Mouse (Mus musculus) heart, adult 8-10 months (tissue): Measurements from ENCODE around the gene Cep164. TPM values are rescaled to one million over a fixed set of nuclear protein-coding genes. Genes with fewer than 3 reads are reported as not detected.
A peak's percentile ranks its signal among the peaks of the same experiment; 100 is the strongest.
"Not testable (repeated sequence)": the region's sequence is repeated elsewhere in the genome, so short reads cannot be mapped to it uniquely, and the experiment has no call there.

Experiments
- DNase-seq: peaks from one replicate; pipeline ENCODE4 v3.0.0; 2022; ENCODE audit warnings: low spot score
- total RNA-seq, 4 experiments: library from RNA; stranded (reverse); gene quantifications; 2 replicates each; pipeline ENCODE4 v1.2.4; 2022

The Cep164 gene
- total RNA-seq, 4 experiments from 2014 or later: 6.8 to 8.6 (median 7.7) TPM

DNA sequence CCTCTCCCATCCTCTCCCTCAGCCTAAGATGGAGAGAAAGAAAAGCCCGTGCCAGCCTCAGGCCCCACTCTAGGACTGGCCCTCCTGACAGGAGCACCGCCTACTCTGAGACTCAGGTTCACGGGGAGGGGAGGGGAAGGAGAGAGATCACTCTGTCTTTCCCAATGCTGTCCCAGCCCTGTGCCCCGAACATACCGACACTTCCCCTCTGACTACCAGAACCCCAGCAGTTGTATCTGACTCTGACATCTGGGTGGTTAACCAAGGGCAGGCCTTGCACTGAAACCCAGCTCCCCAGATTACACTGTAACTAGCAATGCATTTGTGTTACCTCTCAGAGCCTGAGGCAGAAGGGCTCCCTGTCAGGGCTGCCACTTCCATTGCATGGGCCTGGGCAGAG, 40.1 kb downstream of the Cep164 start:
- no peak for DNase-seq

GRCm38 (mm10) chr9:45787547-45787946, 40.9 kb downstream of the Cep164 start:
- DNase-seq: no peak

- no peak for DNase-seq
These were observed 41.4 kb downstream of the Cep164 start for GRCm38 (mm10) chr9:45787071-45787470.

DNA sequence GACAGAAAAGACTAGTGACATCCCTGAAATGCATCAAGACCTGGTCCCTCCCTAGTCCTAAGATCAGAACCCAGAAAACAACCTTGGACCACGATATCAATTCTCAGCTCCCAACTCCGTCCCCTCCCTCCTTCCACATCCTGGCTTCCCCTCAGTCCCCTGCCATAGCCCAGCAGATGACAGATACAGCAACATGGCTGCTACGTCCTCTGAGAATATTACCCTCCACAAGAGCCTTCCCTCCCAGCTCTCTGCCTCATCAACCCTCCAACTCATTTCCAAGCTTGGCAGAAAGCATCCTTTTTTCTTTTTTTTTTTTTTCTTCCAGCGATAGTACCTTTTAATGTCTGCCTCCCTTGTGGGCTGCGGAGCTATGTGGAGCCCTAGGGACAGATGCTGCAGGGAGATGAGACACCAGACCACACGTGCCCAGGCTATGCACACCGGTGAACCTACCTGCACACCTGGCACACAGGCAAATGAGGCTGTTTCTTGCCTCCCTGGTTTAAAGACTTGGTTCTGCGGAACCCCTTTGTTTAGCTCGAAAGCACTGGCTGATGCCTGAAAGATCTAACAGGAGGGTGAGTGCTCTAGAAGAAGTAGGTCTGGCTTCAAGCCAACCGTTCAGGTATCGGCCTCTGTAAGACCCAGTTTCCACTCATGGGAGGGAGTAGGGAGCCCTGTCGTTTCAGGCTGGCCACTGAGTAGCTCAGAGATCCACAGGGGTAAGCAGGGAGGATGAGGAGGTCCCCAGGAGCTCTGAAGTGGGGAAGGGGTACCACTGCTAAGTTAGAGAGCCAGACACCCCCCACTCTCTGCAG, 45.0 kb downstream of the Cep164 start:
- DNase-seq: no peak

GRCm38 (mm10) chr9:45779201-45779600, 49.3 kb downstream of the Cep164 start:
- no peak for DNase-seq

- DNase-seq: not testable (repeated sequence)
These were observed 52.3 kb downstream of the Cep164 start for GRCm38 (mm10) chr9:45776176-45776575.

DNA sequence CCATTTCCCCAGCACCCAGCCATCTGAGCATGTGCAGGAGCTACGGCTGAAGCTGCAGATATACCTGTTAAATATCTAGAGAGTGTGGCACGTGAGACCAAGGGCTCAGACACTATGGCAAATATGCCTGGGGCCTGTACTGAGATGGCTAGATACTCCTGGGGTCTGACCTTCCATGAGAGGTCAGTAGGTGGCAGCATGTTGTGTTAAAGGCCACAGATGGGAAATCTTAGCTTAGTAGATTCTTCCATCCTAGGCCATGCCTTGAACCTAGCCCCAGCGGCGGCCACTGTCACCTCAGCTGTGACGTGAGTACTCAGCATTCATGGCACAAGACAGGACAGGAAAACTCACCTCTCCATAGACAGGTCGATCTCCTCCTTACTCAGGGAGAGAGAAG, 54.4 kb downstream of the Cep164 start:
- no peak for DNase-seq

- DNase-seq: no peak
These were observed 58.9 kb downstream of the Cep164 start for GRCm38 (mm10) chr9:45769596-45769995.

- no peak for DNase-seq
These were observed 60.1 kb downstream of the Cep164 start for GRCm38 (mm10) chr9:45768421-45768820.

DNA sequence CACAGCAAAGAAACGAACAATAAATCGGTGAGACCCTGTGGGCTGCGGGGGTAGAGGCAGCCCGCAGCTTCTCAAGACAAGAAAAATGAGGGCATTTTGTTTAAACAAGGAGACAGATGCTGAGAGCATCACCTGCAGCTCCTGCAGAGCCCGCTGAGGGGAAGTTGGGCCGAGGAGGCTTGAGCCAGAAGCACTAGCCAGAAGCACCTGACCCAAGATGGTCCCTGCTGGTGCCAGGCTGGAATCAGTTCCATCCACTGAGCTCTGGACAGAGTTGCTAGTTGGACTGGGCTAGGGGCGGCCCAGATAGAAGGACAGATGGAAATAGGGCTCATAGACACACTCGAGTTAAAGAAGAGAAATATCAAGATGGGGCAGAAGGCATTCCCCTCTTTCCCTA, 61.3 kb downstream of the Cep164 start:
- no peak for DNase-seq

DNA sequence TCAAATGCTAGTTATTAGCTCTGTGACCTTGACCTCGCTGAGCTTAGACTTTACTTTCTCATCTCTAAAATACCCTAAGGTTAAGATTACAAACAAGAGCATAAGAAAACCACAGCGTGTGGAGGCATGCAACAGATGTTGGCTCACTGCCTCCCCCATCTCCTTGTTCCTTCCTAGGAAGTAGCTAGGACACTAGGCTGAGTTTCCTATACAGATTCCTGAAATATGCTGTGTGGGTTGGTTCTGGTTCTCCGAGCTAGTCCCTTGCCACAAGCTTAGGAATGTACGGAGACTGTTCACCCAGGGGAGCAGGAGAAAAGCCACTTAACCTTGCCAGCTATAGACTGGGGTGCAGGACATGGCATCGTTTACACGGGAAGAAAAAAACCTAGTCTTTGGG, 62.3 kb downstream of the Cep164 start:
- no peak for DNase-seq

DNA sequence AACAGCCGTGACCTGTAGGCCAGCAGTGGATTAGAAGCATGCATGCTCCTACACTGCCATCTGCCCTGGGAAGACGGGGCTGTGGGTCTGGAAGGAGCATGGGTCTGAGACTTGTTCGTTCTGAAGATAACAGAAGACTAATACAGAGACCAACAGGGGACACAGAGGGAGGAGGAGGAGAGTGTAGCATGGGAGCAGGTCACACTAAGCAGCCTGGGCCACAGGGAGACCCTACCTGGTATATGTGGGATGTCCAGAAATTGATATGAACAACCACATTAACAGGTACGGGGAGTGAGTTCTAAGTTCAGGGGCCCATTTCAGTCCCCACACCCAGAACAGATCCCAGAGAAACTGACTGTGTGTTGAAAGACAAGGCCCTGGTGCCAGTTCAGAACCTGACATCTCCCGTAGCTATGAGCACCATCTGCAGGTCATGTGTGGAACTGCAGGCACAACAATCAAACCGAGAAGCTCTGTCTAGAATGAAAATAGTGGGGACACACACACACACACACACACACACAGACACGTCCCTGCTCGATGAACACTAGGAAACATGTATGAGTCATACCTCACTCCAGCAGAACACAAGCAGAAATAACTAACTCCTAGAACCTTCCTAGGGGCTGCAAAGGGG, 73.9 kb downstream of the Cep164 start:
- DNase-seq: peak; percentile 49

GRCm38 (mm10) chr9:45749917-45750316, 78.6 kb downstream of the Cep164 start:
- no peak for DNase-seq

DNA sequence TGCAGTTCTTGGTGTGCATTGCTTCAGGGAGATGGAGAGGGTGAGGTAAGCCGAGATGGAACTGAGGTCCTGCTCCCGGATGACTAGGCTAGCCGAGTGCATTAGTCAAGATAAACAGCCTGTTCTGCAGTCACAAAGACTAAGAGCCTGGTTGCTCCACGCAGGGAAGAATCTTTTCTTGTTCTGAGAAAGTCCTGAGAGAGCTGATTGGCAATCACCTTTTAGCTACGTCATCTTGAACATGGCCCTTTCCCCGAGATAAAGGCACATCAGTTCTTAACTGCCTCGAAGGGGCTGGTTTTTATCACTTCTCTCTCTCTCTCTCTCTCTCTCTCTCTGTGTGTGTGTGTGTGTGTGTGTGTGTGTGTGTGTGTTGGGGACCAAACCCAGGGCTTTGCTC, 83.0 kb downstream of the Cep164 start:
- DNase-seq: no peak

DNA sequence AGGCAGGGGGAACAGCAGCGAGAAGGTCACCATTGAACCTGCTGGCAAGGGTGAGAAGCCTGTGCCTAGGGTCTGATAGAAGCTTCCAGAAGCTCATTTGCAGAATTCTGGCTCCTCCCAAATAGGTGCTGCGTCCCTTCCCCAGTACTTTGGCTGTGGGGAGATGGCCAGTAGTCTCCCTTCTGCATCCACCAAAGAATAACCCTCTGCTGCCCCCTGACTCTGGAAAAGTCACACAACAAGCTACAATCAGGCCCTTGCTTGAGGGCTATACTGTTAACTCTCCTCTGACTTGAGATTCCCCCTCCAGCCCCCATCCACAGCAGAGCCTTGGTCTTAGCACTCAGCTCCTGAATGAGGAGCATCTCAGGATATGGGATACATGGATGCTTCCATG, 87.9 kb downstream of the Cep164 start:
- no peak for DNase-seq

GRCm38 (mm10) chr9:45739702-45740583, 88.5 kb downstream of the Cep164 start:
- peak; percentile 38 for DNase-seq

DNA sequence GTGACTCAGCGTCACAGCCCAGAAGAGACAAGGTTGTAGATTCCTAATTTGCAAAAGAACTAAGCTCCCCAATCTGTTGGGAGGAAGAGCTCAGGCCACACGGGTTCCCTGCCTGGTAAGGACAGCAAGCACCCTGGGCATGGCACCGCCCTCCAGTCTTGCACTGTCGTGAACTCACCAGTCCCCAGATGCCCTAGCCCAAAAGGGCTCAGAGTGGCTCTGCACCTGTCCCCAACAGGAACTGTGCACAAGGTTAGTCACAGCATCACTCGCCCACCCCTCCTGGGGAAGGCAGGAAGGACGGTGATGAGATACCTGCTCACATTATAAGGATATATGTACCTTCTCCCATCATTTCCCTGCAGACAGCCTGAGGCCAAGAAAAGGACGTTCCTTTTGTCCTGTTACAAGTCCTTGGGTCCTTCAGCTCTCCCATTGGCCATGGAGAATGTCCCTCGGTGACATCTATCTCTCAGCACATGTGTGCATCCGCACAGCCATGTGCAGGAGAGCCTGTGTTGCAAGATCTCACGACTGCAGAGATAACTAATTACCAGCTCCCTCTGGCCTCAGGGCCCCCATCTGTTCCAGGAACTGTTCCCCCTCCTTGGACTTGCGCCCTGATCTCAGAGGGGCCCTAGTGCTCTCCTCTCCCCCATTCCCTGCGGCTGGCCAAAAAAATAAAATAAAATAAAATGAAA, 89.3 kb downstream of the Cep164 start:
- DNase-seq: no peak

GRCm38 (mm10) chr9:45733246-45733645, 95.2 kb downstream of the Cep164 start:
- DNase-seq: no peak

DNA sequence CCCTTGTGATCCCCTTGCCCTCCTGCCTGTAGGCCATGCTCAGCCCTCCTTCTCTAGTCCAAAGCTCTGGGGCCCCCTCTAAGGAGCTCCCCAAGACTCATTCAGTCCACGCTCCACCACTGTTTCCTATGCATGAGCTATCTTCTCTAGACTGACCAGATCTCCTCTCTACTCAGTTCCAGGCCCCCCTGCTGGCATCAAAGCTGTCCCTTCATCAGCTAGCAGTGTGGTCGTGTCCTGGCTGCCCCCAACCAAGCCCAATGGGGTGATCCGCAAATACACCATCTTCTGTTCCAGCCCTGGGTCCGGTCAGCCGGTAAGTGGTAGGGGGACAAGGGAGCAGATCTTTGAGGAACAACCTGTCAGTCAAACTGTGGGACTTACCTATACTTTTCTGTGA, 96.6 kb downstream of the Cep164 start:
- DNase-seq: no peak

- DNase-seq: no peak
These were observed 108.5 kb downstream of the Cep164 start for GRCm38 (mm10) chr9:45719997-45720396.
